Mouse (Mus musculus): ENCODE measurements around the gene Dzip1l. TPM values are rescaled to one million over a fixed set of nuclear protein-coding genes. Genes with fewer than 3 reads are reported as not detected.

The Dzip1l gene
- polyA plus RNA-seq, 1 experiment from 2014 or later, result 14.1 TPM

Other genes starting within 250 kb of the Dzip1l start
- gene Mras, start 192.1 kb upstream of the Dzip1l start, polyA plus RNA-seq (2015; fragmentation: Nextera tagmentation; extraction: Ambion mirVana), result 14.4 and 14.9 TPM in 2 replicates
- 0.11 and 0.13 TPM in 2 replicates for gene Nme9, start 178.0 kb upstream of the Dzip1l start, polyA plus RNA-seq (2015; fragmentation: Nextera tagmentation; extraction: Ambion mirVana)
- 18.5 and 18.6 TPM in 2 replicates for gene Armc8, start 60.6 kb upstream of the Dzip1l start, polyA plus RNA-seq (2015; fragmentation: Nextera tagmentation; extraction: Ambion mirVana)
- 14.0 and 19.5 TPM in 2 replicates for gene Dbr1, start 53.7 kb upstream of the Dzip1l start, polyA plus RNA-seq (2015; fragmentation: Nextera tagmentation; extraction: Ambion mirVana)
- gene A4gnt, start 17.0 kb upstream of the Dzip1l start, polyA plus RNA-seq (2015; fragmentation: Nextera tagmentation; extraction: Ambion mirVana), result not detected in 2 replicates
- 6.1 and 15.1 TPM in 2 replicates for gene Cldn18, start 87.8 kb downstream of the Dzip1l start, polyA plus RNA-seq (2015; fragmentation: Nextera tagmentation; extraction: Ambion mirVana)
- not detected in 2 replicates for gene Sox14, start 246.7 kb downstream of the Dzip1l start, polyA plus RNA-seq (2015; fragmentation: Nextera tagmentation; extraction: Ambion mirVana)